Mouse (Mus musculus): ENCODE data around the gene Fam19a3.
A peak's percentile ranks its signal among the peaks of the same experiment; 100 is the strongest.
"Not testable (repeated sequence)": the region's sequence is repeated elsewhere in the genome, so short reads cannot be mapped to it uniquely, and the experiment has no call there.

The Fam19a3 gene

GRCm38 (mm10) chr3:104781471-104781903 lies at the start of gene Fam19a3:
Gene Fam19a3 (minus strand): TSS chr3:104781840.
- peak in 1 of 2 experiments; percentile 29 for DNase-seq

GRCm38 (mm10) chr3:104822413-104822812 lies 40.8 kb upstream of the Fam19a3 start:
- DNase-seq = no peak

- no peak for DNase-seq
These were observed 38.8 kb upstream of the Fam19a3 start for GRCm38 (mm10) chr3:104820426-104820825.

- DNase-seq = no peak
These were observed 37.1 kb upstream of the Fam19a3 start for GRCm38 (mm10) chr3:104818749-104819134.

- peak; percentile 56 to 73 for DNase-seq
These were observed 36.5 kb upstream of the Fam19a3 start, which contains the start of gene Mov10 for GRCm38 (mm10) chr3:104817991-104818748. Gene Mov10 (minus strand): TSS chr3:104818563.

- peak; percentile 31 to 50 for DNase-seq
These were observed 35.9 kb upstream of the Fam19a3 start for GRCm38 (mm10) chr3:104817481-104817990.

- no peak for DNase-seq
These were observed 34.5 kb upstream of the Fam19a3 start for GRCm38 (mm10) chr3:104816130-104816529.

GRCm38 (mm10) chr3:104815346-104815745 lies 33.7 kb upstream of the Fam19a3 start:
- DNase-seq = no peak

GRCm38 (mm10) chr3:104814746-104815145 lies 33.1 kb upstream of the Fam19a3 start:
- DNase-seq = no peak

GRCm38 (mm10) chr3:104813227-104813626 lies 31.6 kb upstream of the Fam19a3 start:
- DNase-seq = not testable (repeated sequence)

GRCm38 (mm10) chr3:104812254-104812653 lies 30.6 kb upstream of the Fam19a3 start:
- DNase-seq = no peak

- DNase-seq = no peak
These were observed 30.1 kb upstream of the Fam19a3 start for GRCm38 (mm10) chr3:104811752-104812151.

GRCm38 (mm10) chr3:104805539-104805938 lies 23.9 kb upstream of the Fam19a3 start:
- no peak for DNase-seq

- DNase-seq = no peak
These were observed 22.7 kb upstream of the Fam19a3 start for GRCm38 (mm10) chr3:104804312-104804711.

GRCm38 (mm10) chr3:104801481-104801880 lies 19.8 kb upstream of the Fam19a3 start:
- DNase-seq = no peak

- DNase-seq = no peak
These were observed 19.0 kb upstream of the Fam19a3 start for GRCm38 (mm10) chr3:104800681-104801080.

GRCm38 (mm10) chr3:104796430-104797082 lies 14.9 kb upstream of the Fam19a3 start:
- no peak for DNase-seq

- DNase-seq = no peak
These were observed 14.2 kb upstream of the Fam19a3 start for GRCm38 (mm10) chr3:104795661-104796340.

GRCm38 (mm10) chr3:104794953-104795470 lies 13.4 kb upstream of the Fam19a3 start:
- DNase-seq = no peak

GRCm38 (mm10) chr3:104793871-104794828 lies 12.5 kb upstream of the Fam19a3 start:
- peak; percentile 45 to 46 for DNase-seq

- no peak for DNase-seq
These were observed 11.0 kb upstream of the Fam19a3 start for GRCm38 (mm10) chr3:104792360-104793270.
